Mouse (Mus musculus): Measurements from ENCODE around the gene Slc31a2. TPM values are rescaled to one million over a fixed set of nuclear protein-coding genes. Genes with fewer than 3 reads are reported as not detected.

The Slc31a2 gene
- polyA plus RNA-seq, 1 experiment: 14.0 TPM

DNA sequence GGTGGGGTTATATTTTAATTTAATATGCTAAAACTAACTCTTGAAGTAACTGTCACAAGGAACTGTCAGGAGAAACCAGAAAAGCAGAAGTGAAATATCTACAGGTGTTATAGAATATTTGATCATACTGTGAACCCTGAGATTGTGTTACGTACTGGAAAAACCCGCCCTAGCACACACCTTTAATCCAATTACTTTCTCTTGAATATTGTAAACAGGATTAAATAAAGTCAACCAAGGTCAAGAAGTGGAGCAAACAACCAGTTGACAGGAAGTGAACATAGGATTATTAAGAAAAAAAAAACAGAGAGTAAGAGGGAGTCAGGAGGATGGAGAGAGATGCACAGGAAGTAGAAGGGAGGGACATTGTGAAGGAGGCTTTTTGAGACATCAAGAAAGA, 50.5 kb downstream of the Slc31a2 start:
- H3K4me1 ChIP-seq (ENCODE audit: control insufficient read depth, insufficient read depth, insufficient read length): peaks cover 2% of the 10 kb centered on the region; the same call in 1 of the 2 replicates
- peaks cover 29% of the 10 kb centered on the region for H3K36me3 ChIP-seq (ENCODE audit: control insufficient read depth, insufficient read depth, low read length)
- no peak for TF ChIP-seq POLR2A (IDR thresholded peaks at IDR 0.05; ENCODE audit: low read depth, low read length)
- TF ChIP-seq CTCF (IDR thresholded peaks at IDR 0.05; ENCODE audit: extremely low read depth, insufficient read depth, insufficient read length, insufficient replicate concordance): no peak
- H3K27me3 ChIP-seq (ENCODE audit: control insufficient read depth, insufficient read depth, low read length): no peaks in the 10 kb centered on the region
- 60% methylated on average over 2 of the region's 2 CpGs for WGBS
- H3K4me3 ChIP-seq (ENCODE audit: extremely low read depth, insufficient read depth, insufficient read length): no peak overlapping the region
- H3K27ac ChIP-seq (ENCODE audit: insufficient read depth, low read length): peak overlapping the region; percentile 8; the same call in 1 of the 2 replicates
- DNase-seq (ENCODE audit: low read depth in 1 of 2, low spot score in 2 of 2): peak in 1 of 2 experiments; percentile 41

DNA sequence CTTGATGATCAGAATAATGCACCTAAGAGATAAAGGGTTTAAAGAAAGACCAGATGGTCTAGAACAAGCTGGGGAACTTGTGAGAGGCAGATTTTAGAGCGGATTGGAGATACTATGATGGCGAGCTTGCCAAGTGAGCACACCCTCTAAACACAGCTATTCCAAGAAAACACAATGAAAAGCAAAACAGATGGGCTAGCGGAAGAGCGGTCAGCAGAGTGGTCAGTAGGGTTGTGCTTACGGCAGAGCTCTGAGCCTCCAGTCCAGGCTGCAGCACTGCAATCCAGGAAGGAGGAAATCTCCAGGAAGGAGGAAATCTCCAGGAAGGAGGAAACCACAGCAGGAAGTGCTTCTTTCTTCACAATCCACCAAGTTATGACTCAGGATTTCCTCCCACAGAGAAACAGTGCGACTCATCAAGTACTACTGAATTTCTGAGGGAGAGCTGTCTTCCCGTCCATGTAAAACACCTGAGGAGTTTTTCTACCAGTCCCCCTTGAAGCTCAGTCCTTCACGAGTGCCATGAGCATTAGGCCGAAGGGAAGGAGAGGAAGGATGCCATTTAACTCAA, 51.4 kb downstream of the Slc31a2 start:
- H3K4me3 ChIP-seq (ENCODE audit: extremely low read depth, insufficient read depth, insufficient read length): no peak overlapping the region
- H3K27me3 ChIP-seq (ENCODE audit: control insufficient read depth, insufficient read depth, low read length): no peaks in the 10 kb centered on the region
- TF ChIP-seq POLR2A (IDR thresholded peaks at IDR 0.05; ENCODE audit: low read depth, low read length) (no peak), CTCF (IDR thresholded peaks at IDR 0.05; ENCODE audit: extremely low read depth, insufficient read depth, insufficient read length, insufficient replicate concordance) (no peak)
- DNase-seq (ENCODE audit: low read depth in 1 of 2, low spot score in 2 of 2): no peak
- no peak overlapping the region for H3K27ac ChIP-seq (ENCODE audit: insufficient read depth, low read length)
- H3K4me1 ChIP-seq (ENCODE audit: control insufficient read depth, insufficient read depth, insufficient read length): peaks cover 2% of the 10 kb centered on the region; the same call in 1 of the 2 replicates
- WGBS: 82% methylated on average over 9 of the region's 9 CpGs
- peaks cover 29% of the 10 kb centered on the region for H3K36me3 ChIP-seq (ENCODE audit: control insufficient read depth, insufficient read depth, low read length)

DNA sequence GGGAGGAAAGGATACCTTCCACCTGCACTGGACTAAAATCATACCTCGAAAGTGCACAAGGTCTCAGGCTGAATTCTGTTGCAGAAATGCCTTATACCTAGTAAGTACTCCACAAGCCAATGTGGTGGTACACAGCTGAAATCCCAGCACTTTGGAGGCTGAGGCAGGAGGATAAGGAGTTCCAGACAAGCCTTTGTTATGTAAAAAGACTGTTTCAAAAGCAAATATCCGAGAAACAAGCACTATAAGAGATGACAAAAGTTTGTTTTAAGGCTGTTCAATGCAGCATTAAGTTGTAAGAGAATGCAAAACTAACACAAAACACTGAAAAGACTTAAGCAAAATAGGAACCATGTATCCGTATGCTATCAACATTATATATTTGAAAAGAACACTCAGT, 52.2 kb downstream of the Slc31a2 start:
- 92% methylated on average over 3 of the region's 3 CpGs for WGBS
- Histone ChIP-seq H3K4me1 (ENCODE audit: control insufficient read depth, insufficient read depth, insufficient read length) (peaks cover 2% of the 10 kb centered on the region; the same call in 1 of the 2 replicates), H3K27ac (ENCODE audit: insufficient read depth, low read length) (no peak overlapping the region), H3K27me3 (ENCODE audit: control insufficient read depth, insufficient read depth, low read length) (no peaks in the 10 kb centered on the region), H3K4me3 (ENCODE audit: extremely low read depth, insufficient read depth, insufficient read length) (no peak overlapping the region), H3K36me3 (ENCODE audit: control insufficient read depth, insufficient read depth, low read length) (peaks cover 32% of the 10 kb centered on the region)
- no peak for DNase-seq (ENCODE audit: low read depth in 1 of 2, low spot score in 2 of 2)
- TF ChIP-seq POLR2A (IDR thresholded peaks at IDR 0.05; ENCODE audit: low read depth, low read length): no peak
- TF ChIP-seq CTCF (IDR thresholded peaks at IDR 0.05; ENCODE audit: extremely low read depth, insufficient read depth, insufficient read length, insufficient replicate concordance): no peak

DNA sequence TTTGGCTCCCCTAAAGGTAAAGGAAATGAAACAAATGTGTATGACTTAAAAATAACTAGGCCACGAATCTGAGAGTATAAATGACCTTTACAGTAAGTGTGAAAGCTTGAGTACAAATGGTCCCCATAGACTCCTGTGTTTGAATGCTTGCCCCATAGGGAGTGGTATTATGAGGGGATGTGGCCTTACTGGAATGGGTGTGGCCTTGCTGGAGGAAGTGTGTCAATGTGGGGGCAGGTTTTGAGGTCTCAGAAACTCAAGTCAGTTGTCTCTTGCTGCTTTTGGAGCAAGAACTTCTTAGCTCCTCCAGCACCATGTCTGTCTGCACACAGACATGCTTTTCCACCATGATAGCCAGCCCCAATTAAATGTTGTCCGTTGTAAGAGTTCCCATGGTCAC, 54.1 kb downstream of the Slc31a2 start:
- no peak for TF ChIP-seq CTCF (IDR thresholded peaks at IDR 0.05; ENCODE audit: extremely low read depth, insufficient read depth, insufficient read length, insufficient replicate concordance)
- 60% methylated on average over 2 of the region's 2 CpGs for WGBS
- H3K27me3 ChIP-seq (ENCODE audit: control insufficient read depth, insufficient read depth, low read length): no peaks in the 10 kb centered on the region
- H3K4me1 ChIP-seq (ENCODE audit: control insufficient read depth, insufficient read depth, insufficient read length): peaks cover 2% of the 10 kb centered on the region; the same call in 1 of the 2 replicates
- no peak overlapping the region for H3K4me3 ChIP-seq (ENCODE audit: extremely low read depth, insufficient read depth, insufficient read length)
- peaks cover 40% of the 10 kb centered on the region for H3K36me3 ChIP-seq (ENCODE audit: control insufficient read depth, insufficient read depth, low read length)
- DNase-seq (ENCODE audit: low read depth in 1 of 2, low spot score in 2 of 2): no peak
- no peak overlapping the region for H3K27ac ChIP-seq (ENCODE audit: insufficient read depth, low read length)

DNA sequence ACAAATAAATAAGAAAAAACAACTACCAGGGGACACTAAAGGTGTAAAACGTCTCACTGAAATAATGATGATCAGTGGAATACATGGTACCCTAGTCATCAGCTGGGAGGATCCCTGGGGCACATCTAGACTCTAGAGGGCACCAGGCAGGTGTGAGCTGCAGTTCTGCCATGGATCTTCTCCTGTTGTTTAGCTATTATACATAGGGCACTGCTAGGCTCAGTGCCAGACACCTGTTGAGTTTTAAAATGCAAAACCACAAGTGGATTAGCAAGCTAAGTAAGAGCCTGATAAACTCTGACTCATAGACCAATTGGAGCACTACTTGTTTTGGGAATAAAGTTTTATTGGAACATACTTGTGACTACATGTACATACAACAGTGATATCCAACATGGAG, 55.9 kb downstream of the Slc31a2 start:
- H3K4me1 ChIP-seq (ENCODE audit: control insufficient read depth, insufficient read depth, insufficient read length): no peaks in the 10 kb centered on the region; the same call in 1 of the 2 replicates
- H3K27me3 ChIP-seq (ENCODE audit: control insufficient read depth, insufficient read depth, low read length): no peaks in the 10 kb centered on the region
- H3K27ac ChIP-seq (ENCODE audit: insufficient read depth, low read length): no peak overlapping the region
- WGBS: 76% methylated on average over 1 of the region's 1 CpGs
- peaks cover 40% of the 10 kb centered on the region for H3K36me3 ChIP-seq (ENCODE audit: control insufficient read depth, insufficient read depth, low read length)
- H3K4me3 ChIP-seq (ENCODE audit: extremely low read depth, insufficient read depth, insufficient read length): no peak overlapping the region
- no peak for DNase-seq (ENCODE audit: low read depth in 1 of 2, low spot score in 2 of 2)
- TF ChIP-seq POLR2A (IDR thresholded peaks at IDR 0.05; ENCODE audit: low read depth, low read length) (no peak), CTCF (IDR thresholded peaks at IDR 0.05; ENCODE audit: extremely low read depth, insufficient read depth, insufficient read length, insufficient replicate concordance) (no peak)

DNA sequence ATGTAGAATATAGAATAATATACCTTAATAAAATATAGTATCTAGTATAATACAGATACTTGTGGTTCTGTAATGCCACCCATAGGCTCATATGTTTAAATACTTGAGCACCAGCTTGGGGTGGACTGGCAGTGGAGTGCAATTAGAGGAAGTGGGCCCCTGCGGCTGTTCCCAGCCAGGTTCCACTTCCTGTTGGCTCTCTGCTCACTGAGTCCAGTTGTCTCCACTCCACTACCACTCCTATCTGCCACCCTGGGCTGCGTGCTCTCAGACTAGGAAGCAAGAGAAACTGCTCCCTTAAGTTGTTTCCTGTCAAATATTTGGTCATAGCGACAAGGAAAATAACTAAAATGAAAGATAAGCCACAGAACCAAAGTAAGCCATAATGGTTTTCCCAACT, 60.3 kb downstream of the Slc31a2 start:
- peak in 1 of 2 experiments; percentile 21 for DNase-seq (ENCODE audit: low read depth in 1 of 2, low spot score in 2 of 2)
- no peak for TF ChIP-seq POLR2A (IDR thresholded peaks at IDR 0.05; ENCODE audit: low read depth, low read length)
- no peak for TF ChIP-seq CTCF (IDR thresholded peaks at IDR 0.05; ENCODE audit: extremely low read depth, insufficient read depth, insufficient read length, insufficient replicate concordance)
- Histone ChIP-seq H3K27me3 (ENCODE audit: control insufficient read depth, insufficient read depth, low read length) (no peaks in the 10 kb centered on the region), H3K4me3 (ENCODE audit: extremely low read depth, insufficient read depth, insufficient read length) (no peak overlapping the region), H3K4me1 (ENCODE audit: control insufficient read depth, insufficient read depth, insufficient read length) (no peaks in the 10 kb centered on the region; the same call in 1 of the 2 replicates), H3K27ac (ENCODE audit: insufficient read depth, low read length) (no peak overlapping the region), H3K36me3 (ENCODE audit: control insufficient read depth, insufficient read depth, low read length) (peaks cover 50% of the 10 kb centered on the region)
- 33% methylated on average over 3 of the region's 3 CpGs for WGBS

DNA sequence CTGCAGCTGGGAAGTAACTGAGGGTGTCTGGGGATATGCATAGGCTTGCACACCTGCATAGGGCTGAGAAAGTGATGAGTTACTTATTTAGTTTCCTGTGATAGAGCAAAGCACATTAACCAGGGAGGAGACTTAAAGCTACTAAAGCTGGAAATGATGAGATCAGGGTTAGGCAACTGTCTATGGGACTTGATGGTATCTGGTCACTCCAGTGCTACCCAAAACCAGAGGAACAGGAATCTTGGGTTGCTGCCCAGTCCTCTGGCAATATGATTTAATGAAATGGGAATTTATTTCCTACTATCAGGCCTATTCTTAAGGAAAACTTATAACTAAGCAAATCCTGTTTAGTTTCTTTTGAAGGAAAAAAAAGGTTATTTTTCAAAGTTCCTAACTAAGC, 63.7 kb downstream of the Slc31a2 start:
- no peak overlapping the region for H3K4me3 ChIP-seq (ENCODE audit: extremely low read depth, insufficient read depth, insufficient read length)
- DNase-seq (ENCODE audit: low read depth in 1 of 2, low spot score in 2 of 2): no peak
- no peaks in the 10 kb centered on the region; the same call in 1 of the 2 replicates for H3K4me1 ChIP-seq (ENCODE audit: control insufficient read depth, insufficient read depth, insufficient read length)
- H3K36me3 ChIP-seq (ENCODE audit: control insufficient read depth, insufficient read depth, low read length): peaks cover 55% of the 10 kb centered on the region
- no peak overlapping the region for H3K27ac ChIP-seq (ENCODE audit: insufficient read depth, low read length)
- no peak for TF ChIP-seq CTCF (IDR thresholded peaks at IDR 0.05; ENCODE audit: extremely low read depth, insufficient read depth, insufficient read length, insufficient replicate concordance)
- no peak for TF ChIP-seq POLR2A (IDR thresholded peaks at IDR 0.05; ENCODE audit: low read depth, low read length)
- H3K27me3 ChIP-seq (ENCODE audit: control insufficient read depth, insufficient read depth, low read length): no peaks in the 10 kb centered on the region

Data from spleen, adult 2 months (tissue).